Mouse (Mus musculus) midbrain, embryonic 10.5 days (tissue): Measurements from ENCODE around the gene Dstn. TPM values are rescaled to one million over a fixed set of nuclear protein-coding genes. Genes with fewer than 3 reads are reported as not detected.
A peak's percentile ranks its signal among the peaks of the same experiment; 100 is the strongest.

Experiments
- DNase-seq: peaks from one replicate; pipeline ENCODE4 v3.0.0-alpha.2; 2017; ENCODE audit warnings: low spot score
- H3K27ac ChIP-seq: fragments of 300-500 bp; sonication (generic); replicated peaks from 2 replicates; pipeline ENCODE4 v1.5.1; 2016; ENCODE audit warnings: mild to moderate bottlenecking
- H3K27me3 ChIP-seq: fragments of 300-500 bp; sonication (generic); 2 replicates; pipeline ENCODE4 v1.6.1; 2016; ENCODE audit warnings: low read depth, mild to moderate bottlenecking; ENCODE audit not compliant: poor library complexity, severe bottlenecking
- H3K36me3 ChIP-seq: fragments of 300-500 bp; sonication (generic); 2 replicates; pipeline ENCODE4 v1.6.1; 2016; ENCODE audit warnings: mild to moderate bottlenecking, moderate library complexity
- H3K4me1 ChIP-seq: fragments of 300-500 bp; sonication (generic); 2 replicates; pipeline ENCODE4 v1.6.1; 2016
- H3K4me3 ChIP-seq: fragments of 300-500 bp; sonication (generic); 2 replicates; pipeline ENCODE4 v1.5.1; 2016; ENCODE audit warnings: mild to moderate bottlenecking, moderate library complexity
- H3K9me3 ChIP-seq: fragments of 300-500 bp; sonication (generic); replicated peaks from 2 replicates; pipeline ENCODE4 v1.6.1; 2016; ENCODE audit warnings: mild to moderate bottlenecking
- WGBS: fragments of 180-500 bp; shearing (Covaris S2); methylation state at CpG from one replicate; pipeline ENCODE4 v1.1.7; 2016; 5-methylcytosine and 5-hydroxymethylcytosine counted together
- polyA plus RNA-seq: library from polyadenylated mRNA; unstranded; fragments of >200 nt; fragmentation: Nextera tagmentation; extraction: Ambion mirVana; gene quantifications from 2 replicates; pipeline ENCODE4 v1.2.1, GENCODE M21; 2016

Gene Dstn
- polyA plus RNA-seq, 1 experiment from 2014 or later: 314 TPM

GRCm38 (mm10) chr2:143925826-143926225, 10.7 kb downstream of the Dstn start:
- Histone ChIP-seq H3K36me3 (0 out of 2 replicates have a peak, but pooled peaks cover 2% of the 10 kb centered on the region), H3K4me1 (peaks cover 11% of the 10 kb centered on the region), H3K9me3 (no peaks in the 10 kb centered on the region), H3K27ac (no peak overlapping the region), H3K27me3 (no peaks in the 10 kb centered on the region), H3K4me3 (no peak overlapping the region)
- WGBS: 94% methylated on average over 6 of the region's 6 CpGs
- DNase-seq: no peak

GRCm38 (mm10) chr2:143929607-143930311, 14.6 kb downstream of the Dstn start:
- Histone ChIP-seq H3K27me3 (no peaks in the 10 kb centered on the region), H3K4me1 (peaks cover 14% of the 10 kb centered on the region), H3K27ac (no peak overlapping the region), H3K4me3 (no peak overlapping the region), H3K9me3 (no peaks in the 10 kb centered on the region), H3K36me3 (0 out of 2 replicates have a peak, but pooled peaks cover 2% of the 10 kb centered on the region)
- 69% methylated on average over 3 of the region's 3 CpGs for WGBS
- no peak for DNase-seq

- H3K27ac ChIP-seq: no peak overlapping the region
- DNase-seq: no peak
- peaks cover 16% of the 10 kb centered on the region for H3K4me1 ChIP-seq
- no peaks in the 10 kb centered on the region for H3K27me3 ChIP-seq
- no peaks in the 10 kb centered on the region for H3K9me3 ChIP-seq
- H3K4me3 ChIP-seq: no peak overlapping the region
- 0 out of 2 replicates have a peak, but pooled peaks cover 2% of the 10 kb centered on the region for H3K36me3 ChIP-seq
- 90% methylated on average over 12 of the region's 12 CpGs for WGBS
Measured at GRCm38 (mm10) chr2:143932340-143932873, 17.3 kb downstream of the Dstn start.

GRCm38 (mm10) chr2:143933516-143933915, 18.4 kb downstream of the Dstn start:
- H3K4me3 ChIP-seq: no peak overlapping the region
- H3K27me3 ChIP-seq: no peaks in the 10 kb centered on the region
- WGBS: 90% methylated on average over 5 of the region's 5 CpGs
- H3K27ac ChIP-seq: no peak overlapping the region
- no peak for DNase-seq
- peaks cover 22% of the 10 kb centered on the region for H3K4me1 ChIP-seq
- peaks cover 7% of the 10 kb centered on the region for H3K36me3 ChIP-seq
- no peaks in the 10 kb centered on the region for H3K9me3 ChIP-seq

GRCm38 (mm10) chr2:143934439-143934838, 19.3 kb downstream of the Dstn start:
- 94% methylated on average over 8 of the region's 8 CpGs for WGBS
- Histone ChIP-seq H3K9me3 (no peaks in the 10 kb centered on the region), H3K4me1 (peaks cover 22% of the 10 kb centered on the region), H3K27me3 (no peaks in the 10 kb centered on the region), H3K27ac (no peak overlapping the region), H3K4me3 (no peak overlapping the region), H3K36me3 (peaks cover 16% of the 10 kb centered on the region)
- DNase-seq: no peak

- no peaks in the 10 kb centered on the region for H3K9me3 ChIP-seq
- 81% methylated on average over 2 of the region's 2 CpGs for WGBS
- H3K27ac ChIP-seq: no peak overlapping the region
- DNase-seq: no peak
- peaks cover 49% of the 10 kb centered on the region for H3K36me3 ChIP-seq
- H3K27me3 ChIP-seq: no peaks in the 10 kb centered on the region
- H3K4me3 ChIP-seq: no peak overlapping the region
- peaks cover 8% of the 10 kb centered on the region for H3K4me1 ChIP-seq
Measured at GRCm38 (mm10) chr2:143937861-143938260, 22.7 kb downstream of the Dstn start.

GRCm38 (mm10) chr2:143940406-143940805, 25.3 kb downstream of the Dstn start:
- H3K27me3 ChIP-seq: no peaks in the 10 kb centered on the region
- peaks cover 8% of the 10 kb centered on the region for H3K4me1 ChIP-seq
- H3K4me3 ChIP-seq: no peak overlapping the region
- H3K36me3 ChIP-seq: peaks cover 73% of the 10 kb centered on the region
- no peak for DNase-seq
- H3K27ac ChIP-seq: no peak overlapping the region
- WGBS: 90% methylated on average over 5 of the region's 5 CpGs
- H3K9me3 ChIP-seq: no peaks in the 10 kb centered on the region

GRCm38 (mm10) chr2:143944796-143945195, 29.7 kb downstream of the Dstn start:
- Histone ChIP-seq H3K4me1 (no peaks in the 10 kb centered on the region), H3K4me3 (no peak overlapping the region), H3K27ac (no peak overlapping the region), H3K36me3 (peaks cover 97% of the 10 kb centered on the region), H3K27me3 (no peaks in the 10 kb centered on the region), H3K9me3 (no peaks in the 10 kb centered on the region)
- DNase-seq: peak; percentile 9
- WGBS: 88% methylated on average over 3 of the region's 3 CpGs

- Histone ChIP-seq H3K27me3 (no peaks in the 10 kb centered on the region), H3K36me3 (peaks cover 97% of the 10 kb centered on the region), H3K9me3 (no peaks in the 10 kb centered on the region), H3K4me3 (no peak overlapping the region), H3K27ac (no peak overlapping the region), H3K4me1 (no peaks in the 10 kb centered on the region)
- DNase-seq: no peak
- WGBS: 91% methylated on average over 7 of the region's 7 CpGs
Measured at GRCm38 (mm10) chr2:143945466-143946075, 30.5 kb downstream of the Dstn start.

GRCm38 (mm10) chr2:143946399-143946798, 31.3 kb downstream of the Dstn start:
- Histone ChIP-seq H3K36me3 (peaks cover 97% of the 10 kb centered on the region), H3K27ac (no peak overlapping the region), H3K27me3 (no peaks in the 10 kb centered on the region), H3K4me1 (no peaks in the 10 kb centered on the region), H3K9me3 (no peaks in the 10 kb centered on the region), H3K4me3 (no peak overlapping the region)
- WGBS: 92% methylated on average over 2 of the region's 2 CpGs
- DNase-seq: no peak

GRCm38 (mm10) chr2:143947981-143948380, 32.9 kb downstream of the Dstn start:
- Histone ChIP-seq H3K9me3 (no peaks in the 10 kb centered on the region), H3K27me3 (no peaks in the 10 kb centered on the region), H3K4me1 (no peaks in the 10 kb centered on the region), H3K4me3 (no peak overlapping the region), H3K27ac (no peak overlapping the region), H3K36me3 (peaks cover 99% of the 10 kb centered on the region)
- 92% methylated on average over 3 of the region's 3 CpGs for WGBS
- no peak for DNase-seq

GRCm38 (mm10) chr2:143948416-143948815, 33.3 kb downstream of the Dstn start:
- peaks cover 100% of the 10 kb centered on the region for H3K36me3 ChIP-seq

GRCm38 (mm10) chr2:143949217-143949616, 34.1 kb downstream of the Dstn start:
- no peaks in the 10 kb centered on the region for H3K4me1 ChIP-seq
- DNase-seq: no peak
- H3K27me3 ChIP-seq: no peaks in the 10 kb centered on the region
- no peaks in the 10 kb centered on the region for H3K9me3 ChIP-seq
- 95% methylated on average over 6 of the region's 6 CpGs for WGBS
- H3K36me3 ChIP-seq: peaks cover 100% of the 10 kb centered on the region
- H3K4me3 ChIP-seq: no peak overlapping the region
- no peak overlapping the region for H3K27ac ChIP-seq

More at GRCm38 (mm10) chr2:143948416-143948815, 33.3 kb downstream of the Dstn start:
- no peak overlapping the region for H3K4me3 ChIP-seq
- H3K27ac ChIP-seq: no peak overlapping the region
- no peaks in the 10 kb centered on the region for H3K4me1 ChIP-seq
- H3K9me3 ChIP-seq: no peaks in the 10 kb centered on the region
- no peaks in the 10 kb centered on the region for H3K27me3 ChIP-seq
- no peak for DNase-seq
- WGBS: 95% methylated on average over 4 of the region's 4 CpGs
